Mouse (Mus musculus) intestine, embryonic 14.5 days (tissue): ENCODE data around the gene Thbs4. TPM values are rescaled to one million over a fixed set of nuclear protein-coding genes. Genes with fewer than 3 reads are reported as not detected.

Experiments
- ATAC-seq: fragments of 200-750 bp; cut with Nextera tagmentation; replicated peaks from 2 replicates; pipeline ENCODE4 v1.8.0; 2017; ENCODE audit warnings: low read depth, moderate number of reproducible peaks, moderate TSS enrichment, moderate library complexity; ENCODE audit not compliant: low FRiP score, low TSS enrichment
- DNase-seq: peaks from one replicate; pipeline ENCODE4 v3.0.0-alpha.2; 2018; ENCODE audit warnings: low spot score
- H3K27ac ChIP-seq: fragments of 300-500 bp; sonication (generic); 2 replicates; pipeline ENCODE4 v1.5.1; 2014; ENCODE audit warnings: low read depth, mild to moderate bottlenecking, control low read depth
- H3K27me3 ChIP-seq: fragments of 300-500 bp; sonication (generic); replicated peaks from 2 replicates; pipeline ENCODE4 v1.6.1; 2014; ENCODE audit warnings: low read length, control low read depth; ENCODE audit not compliant: control insufficient read depth, insufficient read depth
- H3K36me3 ChIP-seq: fragments of 300-500 bp; sonication (generic); 2 replicates; pipeline ENCODE4 v1.6.1; 2014; ENCODE audit warnings: low read length, control low read depth; ENCODE audit not compliant: control insufficient read depth, insufficient read depth
- H3K4me1 ChIP-seq: fragments of 300-500 bp; sonication (generic); replicated peaks from 2 replicates; pipeline ENCODE4 v1.6.1; 2014; ENCODE audit warnings: low read length, control low read depth, mixed read lengths; ENCODE audit not compliant: control insufficient read depth, insufficient read depth
- H3K4me2 ChIP-seq: fragments of 300-500 bp; sonication (generic); 2 replicates; pipeline ENCODE4 v1.6.1; 2014; ENCODE audit warnings: low read length
- H3K4me3 ChIP-seq: fragments of 300-500 bp; sonication (generic); 2 replicates; pipeline ENCODE4 v1.5.1; 2014; ENCODE audit warnings: low read depth, low read length, control low read depth, mixed read lengths
- H3K9ac ChIP-seq: fragments of 300-500 bp; sonication (generic); 2 replicates; pipeline ENCODE4 v1.6.1; 2014; ENCODE audit warnings: mild to moderate bottlenecking, low read length
- H3K9me3 ChIP-seq: fragments of 300-500 bp; sonication (generic); 2 replicates; pipeline ENCODE4 v1.6.1; 2016; ENCODE audit warnings: low read length, control low read depth; ENCODE audit not compliant: control insufficient read depth
- WGBS: fragments of 180-500 bp; shearing (Covaris S2); extraction: QIAGEN DNeasy Blood & Tissue Kit; methylation state at CpG from one replicate; pipeline ENCODE4 v1.1.7; 2014; 5-methylcytosine and 5-hydroxymethylcytosine counted together
- polyA plus RNA-seq: library from polyadenylated mRNA; unstranded; fragments of >200 nt; fragmentation: Nextera tagmentation; extraction: Ambion mirVana; gene quantifications from 2 replicates; pipeline ENCODE4 v1.2.1, GENCODE M21; 2014

Thbs4 gene
- polyA plus RNA-seq, 1 experiment from 2014 or later, result 30.2 TPM

- peak; percentile 42 for DNase-seq
Observed at GRCm38 (mm10) chr13:92706342-92707061, 88.1 kb downstream of the Thbs4 start.

GRCm38 (mm10) chr13:92705016-92705535 is 89.5 kb downstream of the Thbs4 start:
- WGBS, result 89% methylated on average over 7 of the region's 7 CpGs

More at GRCm38 (mm10) chr13:92706342-92707061, 88.1 kb downstream of the Thbs4 start:
- Histone ChIP-seq H3K4me2 (no peak overlapping the region), H3K27ac (no peak overlapping the region), H3K4me1 (peaks cover 7% of the 10 kb centered on the region; the same call in 1 of the 2 replicates), H3K27me3 (no peaks in the 10 kb centered on the region), H3K9ac (no peak overlapping the region), H3K9me3 (no peaks in the 10 kb centered on the region), H3K36me3 (peaks cover 26% of the 10 kb centered on the region), H3K4me3 (no peak overlapping the region)
- ATAC-seq, result no peak
- 84% methylated on average over 9 of the region's 9 CpGs for whole genome bisulfite sequencing

GRCm38 (mm10) chr13:92704189-92704588 is 90.4 kb downstream of the Thbs4 start:
- H3K9ac ChIP-seq, result no peak overlapping the region
- DNase-seq, result peak; percentile 51

More at GRCm38 (mm10) chr13:92705016-92705535, 89.5 kb downstream of the Thbs4 start:
- no peak overlapping the region for H3K27ac ChIP-seq
- H3K4me1 ChIP-seq, result peaks cover 7% of the 10 kb centered on the region; the same call in 1 of the 2 replicates
- H3K36me3 ChIP-seq, result peaks cover 31% of the 10 kb centered on the region
- no peak overlapping the region for H3K4me2 ChIP-seq
- H3K9me3 ChIP-seq, result no peaks in the 10 kb centered on the region
- ATAC-seq (no peak), DNase-seq (peak; percentile 50)
- H3K4me3 ChIP-seq, result no peak overlapping the region
- no peaks in the 10 kb centered on the region for H3K27me3 ChIP-seq
- H3K9ac ChIP-seq, result no peak overlapping the region

GRCm38 (mm10) chr13:92703241-92704027 is 91.2 kb downstream of the Thbs4 start:
- peaks cover 16% of the 10 kb centered on the region for H3K36me3 ChIP-seq
- H3K4me2 ChIP-seq, result no peak overlapping the region
- H3K4me3 ChIP-seq, result no peak overlapping the region
- H3K27ac ChIP-seq, result peak overlapping the region; percentile 34; the same call in 1 of the 2 replicates
- no peaks in the 10 kb centered on the region for H3K9me3 ChIP-seq
- ATAC-seq (no peak), DNase-seq (peak; percentile 51)
- WGBS, result 64% methylated on average over 8 of the region's 8 CpGs
- no peaks in the 10 kb centered on the region for H3K27me3 ChIP-seq
- H3K9ac ChIP-seq, result no peak overlapping the region
- peaks cover 7% of the 10 kb centered on the region; the same call in 1 of the 2 replicates for H3K4me1 ChIP-seq

More at GRCm38 (mm10) chr13:92704189-92704588, 90.4 kb downstream of the Thbs4 start:
- Histone ChIP-seq H3K27me3 (no peaks in the 10 kb centered on the region), H3K9me3 (no peaks in the 10 kb centered on the region), H3K27ac (no peak overlapping the region), H3K4me1 (peaks cover 7% of the 10 kb centered on the region; the same call in 1 of the 2 replicates), H3K4me3 (no peak overlapping the region), H3K36me3 (peaks cover 24% of the 10 kb centered on the region), H3K4me2 (no peak overlapping the region)
- WGBS, result 33% methylated on average over 7 of the region's 7 CpGs
- no peak for ATAC-seq

- H3K36me3 ChIP-seq, result peaks cover 11% of the 10 kb centered on the region
- 64% methylated on average over 5 of the region's 5 CpGs for WGBS
- no peak overlapping the region for H3K4me2 ChIP-seq
- no peak overlapping the region for H3K4me3 ChIP-seq
- no peaks in the 10 kb centered on the region for H3K9me3 ChIP-seq
- no peaks in the 10 kb centered on the region for H3K27me3 ChIP-seq
- H3K4me1 ChIP-seq, result peaks cover 7% of the 10 kb centered on the region; the same call in 1 of the 2 replicates
- ATAC-seq (no peak), DNase-seq (peak; percentile 47)
- no peak overlapping the region for H3K9ac ChIP-seq
- H3K27ac ChIP-seq, result no peak overlapping the region
Observed at GRCm38 (mm10) chr13:92702035-92702434, 92.6 kb downstream of the Thbs4 start.

Other genes starting within 250 kb of the Thbs4 start
- gene Spz1, start 218.6 kb downstream of the Thbs4 start, polyA plus RNA-seq, result not detected in 2 replicates
- gene Serinc5, start 183.7 kb downstream of the Thbs4 start, polyA plus RNA-seq, result 24.9 and 27.3 TPM in 2 replicates
- 6.3 TPM in 2 replicates for gene Mtx3, start 49.9 kb upstream of the Thbs4 start, polyA plus RNA-seq